Mouse (Mus musculus): Measurements from ENCODE around the gene Ndufb7.

- TF ChIP-seq MAX (IDR thresholded peaks at IDR 0.05), result no peak
- no peak for TF ChIP-seq CTCF (IDR thresholded peaks at IDR 0.05; ENCODE audit: control insufficient read depth, insufficient read depth, insufficient read length)
- no peak for TF ChIP-seq MYOD1 (IDR thresholded peaks at IDR 0.05; ENCODE audit: control insufficient read depth, insufficient read length, low read depth)
These were observed 5.3 kb downstream of the Ndufb7 start for GRCm38 (mm10) chr8:83571791-83572190.

Measured in C2C12 (cell line).